Mouse (Mus musculus) megakaryocyte progenitor cell, adult 5-6 weeks (primary cell): ENCODE results near the gene Tnc. TPM values are rescaled to one million over a fixed set of nuclear protein-coding genes. Genes with fewer than 3 reads are reported as not detected.
"Not testable (repeated sequence)": the region's sequence is repeated elsewhere in the genome, so short reads cannot be mapped to it uniquely, and the experiment has no call there.

Source experiments
- ATAC-seq: replicated peaks from 2 replicates; pipeline ENCODE4 v1.8.0; 2016; ENCODE audit warnings: mild to moderate bottlenecking, moderate TSS enrichment, inconsistent platforms; ENCODE audit not compliant: poor library complexity
- total RNA-seq, 2 experiments: library from RNA; stranded (forward) in 1 of 2; stranded (reverse) in 1 of 2; fragments of 157-497, 149-512 nt in 1 of 2; fragments of 200-1000 nt in 1 of 2; gene quantifications; 2 replicates each; pipeline versions ENCODE4 v1.2.3 to v1.2.4; 2015 to 2017

Tnc gene
- total RNA-seq, 2 experiments from 2014 or later, result 0.02 to 0.08 TPM

GRCm38 (mm10) chr4:63971762-63972161, 75.1 kb downstream of the Tnc start:
- no peak for ATAC-seq

GRCm38 (mm10) chr4:63970925-63971324, 75.9 kb downstream of the Tnc start:
- ATAC-seq, result peak; percentile 95

DNA sequence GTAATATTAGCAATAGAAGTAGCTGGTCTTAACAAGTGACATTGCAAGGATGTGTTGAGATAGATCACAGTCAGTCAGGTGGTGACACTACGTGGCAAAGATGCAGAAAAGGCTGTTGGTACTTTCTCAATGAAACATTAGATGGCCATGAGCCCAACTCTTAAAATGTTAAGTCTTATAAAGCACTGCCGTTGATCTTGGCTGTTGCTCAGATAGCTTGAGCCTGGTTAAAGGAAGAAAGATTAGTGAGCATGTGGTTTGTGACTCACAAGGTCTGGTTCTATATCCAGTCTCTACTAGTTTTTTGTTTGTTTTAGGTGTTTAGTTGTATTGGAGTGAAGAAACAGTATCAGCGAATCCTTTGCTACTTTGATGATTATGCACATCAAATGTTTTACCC, 76.9 kb downstream of the Tnc start:
- ATAC-seq, result no peak

DNA sequence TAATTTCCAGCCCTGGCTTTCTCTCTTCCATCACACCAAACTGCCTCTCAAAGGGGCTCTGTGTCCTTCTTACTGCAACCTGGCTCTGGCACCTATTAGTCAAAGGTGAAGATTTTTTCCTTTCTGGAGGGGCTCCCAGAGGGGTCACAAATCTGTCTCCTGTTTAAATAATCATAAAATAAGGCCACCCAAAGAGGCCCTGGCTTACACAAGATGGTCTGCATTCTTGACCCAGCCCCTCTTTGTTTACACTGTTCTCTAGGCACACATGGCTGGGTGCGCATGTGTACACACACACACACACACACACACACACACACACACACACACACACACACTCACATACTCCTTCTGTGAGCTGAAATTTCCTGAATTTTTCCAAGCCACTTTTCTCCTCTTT, 83.4 kb downstream of the Tnc start:
- ATAC-seq, result no peak

DNA sequence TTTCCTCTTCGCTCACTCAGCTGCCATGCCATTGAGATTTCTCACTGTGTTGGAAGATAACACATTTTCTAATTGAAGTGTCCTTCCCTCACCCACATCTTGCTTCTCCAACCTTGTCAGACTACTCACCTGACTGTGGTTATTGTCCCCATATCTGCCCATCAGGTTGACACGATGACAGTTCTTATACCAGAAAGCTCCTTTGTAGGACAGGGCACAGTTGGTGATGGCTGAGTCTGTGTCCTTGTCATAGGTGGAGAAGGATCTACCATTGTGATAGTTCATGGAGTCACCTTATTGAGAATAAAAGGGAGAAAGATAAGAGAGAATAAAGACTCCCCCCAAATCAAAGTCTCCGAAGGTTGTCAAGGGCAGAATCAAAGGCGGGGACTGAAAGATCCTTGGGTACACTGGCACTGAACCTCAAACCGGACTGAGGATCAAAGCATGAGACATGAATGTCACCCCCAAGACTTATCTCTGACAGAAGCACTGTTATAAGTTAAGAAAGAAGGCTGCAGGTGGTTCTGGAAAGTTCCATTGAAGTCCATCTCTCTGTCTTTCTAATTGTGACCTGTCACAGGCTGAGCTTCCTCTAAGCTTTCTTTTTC, 84.9 kb downstream of the Tnc start:
- ATAC-seq, result no peak

DNA sequence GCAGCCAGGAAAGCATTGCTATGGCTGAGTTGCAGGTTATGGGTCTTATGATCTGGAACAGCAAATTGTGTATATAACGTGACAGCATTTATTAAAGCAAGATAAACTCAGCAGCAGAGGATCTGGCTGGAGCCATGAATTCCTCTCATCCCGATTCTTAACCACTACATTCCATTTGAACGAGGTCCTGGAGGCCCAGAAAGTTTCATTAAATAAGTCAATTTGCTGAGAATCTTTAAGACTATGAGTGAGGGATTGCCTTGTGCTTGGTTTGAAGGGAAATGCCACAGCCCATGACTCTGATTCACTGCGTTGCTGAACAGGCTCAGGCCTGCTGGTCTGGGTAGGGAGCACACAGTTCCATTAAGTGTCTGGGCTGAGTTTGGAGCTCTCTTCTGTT, 88.2 kb downstream of the Tnc start:
- ATAC-seq, result no peak

- ATAC-seq, result no peak
Observed at GRCm38 (mm10) chr4:63950054-63950453, 96.8 kb downstream of the Tnc start.

- ATAC-seq, result not testable (repeated sequence)
Observed at GRCm38 (mm10) chr4:63948688-63949073, 98.1 kb downstream of the Tnc start.

DNA sequence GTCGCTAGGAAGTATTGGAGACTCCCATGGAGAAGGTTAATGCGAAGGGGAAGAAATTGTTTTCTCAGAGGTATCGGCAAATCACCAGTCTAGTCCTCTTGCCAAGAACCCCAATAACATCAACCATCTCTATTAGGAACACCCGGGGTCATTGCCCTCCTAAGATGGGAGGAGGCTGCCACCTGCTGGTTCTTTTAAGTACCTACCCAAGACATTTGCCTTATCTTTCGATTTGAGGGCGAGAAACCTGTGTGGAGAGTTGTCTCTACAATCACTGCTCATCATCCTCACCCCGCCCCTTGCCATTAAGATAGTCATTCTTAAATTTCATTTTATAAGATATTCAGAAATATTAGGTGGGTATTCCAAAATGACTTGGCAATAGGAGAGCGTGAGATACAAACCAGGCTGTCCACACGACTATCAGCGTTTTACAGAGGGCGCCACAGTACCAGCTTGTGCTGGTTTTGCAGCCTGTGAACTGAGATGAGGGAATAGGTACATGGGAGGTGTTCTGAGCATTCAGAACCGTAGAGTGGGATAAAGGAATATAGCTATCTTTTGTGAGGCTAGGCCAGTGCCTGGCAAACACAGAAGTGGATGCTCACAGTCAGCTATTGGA, 98.6 kb downstream of the Tnc start:
- ATAC-seq, result peak; percentile 95

DNA sequence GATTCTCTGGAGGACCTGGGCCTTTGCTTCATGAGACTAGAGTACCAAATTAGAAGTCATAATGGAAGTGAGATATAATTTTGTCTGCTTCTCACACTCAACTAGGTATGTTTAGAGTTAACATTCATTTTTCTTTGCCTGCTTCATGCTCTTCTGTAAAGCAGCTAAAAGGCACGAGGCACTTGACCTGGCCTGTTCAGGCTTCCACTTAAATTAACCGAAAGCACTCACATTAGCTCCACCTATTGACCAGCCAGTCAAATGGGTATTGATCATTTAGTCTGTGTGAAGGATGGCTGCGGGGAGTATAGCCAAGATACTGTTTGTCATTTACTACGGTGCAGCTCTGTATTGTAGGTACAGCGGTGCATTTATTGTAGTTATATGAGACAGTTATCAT, 103.0 kb downstream of the Tnc start:
- no peak for ATAC-seq

DNA sequence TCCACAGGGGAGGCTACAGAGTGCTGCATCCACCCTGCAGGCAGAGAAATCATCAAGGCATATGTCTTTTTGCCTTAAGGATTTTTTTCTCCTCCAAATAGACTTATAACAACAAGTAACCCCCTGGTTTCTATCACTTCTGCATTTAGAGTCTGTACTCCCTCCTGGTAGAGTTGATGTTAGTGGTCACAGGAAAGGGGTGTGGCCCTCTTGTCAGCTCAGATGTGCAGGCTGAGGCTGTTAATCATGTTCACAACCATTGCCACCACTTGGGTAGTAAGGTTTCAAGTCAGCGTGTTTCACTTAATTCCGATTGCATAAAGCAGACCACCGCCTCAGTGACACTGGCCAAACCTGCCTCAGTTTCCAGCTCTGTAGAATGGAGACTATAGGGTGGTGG, 103.9 kb downstream of the Tnc start:
- ATAC-seq, result peak; percentile 94

GRCm38 (mm10) chr4:63941420-63941819, 105.4 kb downstream of the Tnc start:
- ATAC-seq, result peak; percentile 58

DNA sequence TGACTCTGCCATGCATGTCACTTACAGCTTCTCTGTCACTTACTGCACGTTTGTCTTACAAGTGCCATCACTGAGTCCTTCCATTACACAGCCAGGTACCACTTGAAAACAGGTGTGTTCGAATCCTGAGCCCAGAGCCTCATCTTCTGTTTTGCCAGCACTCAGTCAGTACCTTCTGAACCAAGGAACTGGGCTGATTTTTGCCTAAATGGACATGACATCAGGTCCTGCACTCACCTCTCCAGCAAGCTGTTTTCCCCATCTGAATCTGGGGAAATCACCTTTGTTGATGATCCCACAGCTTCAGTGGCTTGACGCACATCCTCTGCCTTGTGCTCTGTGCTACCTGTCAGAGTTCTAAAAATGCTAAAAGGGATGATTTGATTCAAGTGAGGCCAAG, 107.4 kb downstream of the Tnc start:
- ATAC-seq, result no peak

- ATAC-seq, result no peak
Observed at GRCm38 (mm10) chr4:63935960-63936359, 110.9 kb downstream of the Tnc start.

- ATAC-seq, result no peak
Observed at GRCm38 (mm10) chr4:63935314-63935713, 111.5 kb downstream of the Tnc start.

GRCm38 (mm10) chr4:63930863-63931262, 116.0 kb downstream of the Tnc start:
- ATAC-seq, result no peak

GRCm38 (mm10) chr4:63929490-63929889, 117.3 kb downstream of the Tnc start:
- no peak for ATAC-seq

DNA sequence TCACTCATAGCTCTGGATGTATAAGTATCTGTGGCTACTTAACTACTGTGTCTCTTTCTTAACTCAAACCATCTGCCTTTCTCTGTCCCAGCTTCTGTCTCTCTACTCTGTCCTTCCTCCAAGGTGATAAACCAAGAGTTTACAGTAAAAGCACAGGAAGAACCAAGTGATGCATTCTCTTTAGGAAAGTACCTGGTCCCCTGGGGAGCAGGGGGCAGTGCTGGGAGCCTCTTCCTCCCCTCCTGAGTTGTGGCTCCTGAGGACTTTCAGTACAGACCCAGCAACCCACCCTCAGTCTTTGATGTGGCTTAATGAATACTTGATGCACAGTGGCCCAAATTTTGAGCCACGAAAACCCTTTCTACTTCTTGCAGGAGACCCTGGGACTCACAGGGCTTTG, 118.6 kb downstream of the Tnc start:
- ATAC-seq, result no peak

- no peak for ATAC-seq
Observed at GRCm38 (mm10) chr4:63917181-63917580, 129.6 kb downstream of the Tnc start.

DNA sequence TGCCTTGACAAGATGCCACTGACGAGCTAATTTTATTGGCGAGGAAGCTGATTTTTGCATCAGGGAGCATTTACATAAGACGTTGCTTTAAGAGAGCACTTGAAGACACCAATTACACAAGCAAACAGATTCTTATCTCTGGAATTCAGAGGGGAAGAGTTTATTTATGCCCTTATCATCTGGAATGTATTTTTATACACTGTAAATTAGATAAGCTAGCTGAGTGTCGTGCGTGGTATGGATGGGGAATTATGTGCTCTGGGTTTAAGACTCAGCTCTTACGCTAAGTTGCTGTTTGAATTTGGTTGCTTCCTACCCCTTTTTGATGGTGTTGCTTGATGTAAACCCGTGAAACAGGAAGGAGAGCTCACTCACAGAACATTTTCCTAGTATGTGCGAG, 130.1 kb downstream of the Tnc start:
- no peak for ATAC-seq

DNA sequence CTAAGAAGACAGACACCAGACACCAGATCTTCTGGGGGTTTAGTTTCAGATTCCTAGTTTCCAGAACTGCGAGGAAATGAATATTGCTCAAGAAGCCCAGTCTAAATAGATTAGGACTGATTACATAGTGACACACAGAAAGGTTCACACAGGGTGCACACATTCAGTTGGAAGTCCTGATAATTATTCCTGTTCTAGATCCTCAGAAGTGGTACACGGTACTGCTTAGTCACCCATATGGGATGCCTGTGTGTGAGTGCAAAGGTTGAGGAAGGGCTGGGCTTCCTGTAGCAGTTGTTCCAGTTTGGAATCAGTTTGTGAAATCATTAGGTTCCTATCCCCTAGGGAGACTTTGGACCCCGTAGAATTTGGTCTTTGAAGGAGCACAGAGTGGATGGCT, 130.5 kb downstream of the Tnc start:
- ATAC-seq, result peak; percentile 26; the same call in 1 of the 2 replicates
